Mouse (Mus musculus) liver, embryonic 14.5 days (tissue): ENCODE results near the gene Dkk3. TPM values are rescaled to one million over a fixed set of nuclear protein-coding genes. Genes with fewer than 3 reads are reported as not detected.

Source experiments
- ATAC-seq: fragments of 200-750 bp; cut with Nextera tagmentation; 2 replicates; pipeline ENCODE4 v1.8.0; 2017; ENCODE audit warnings: moderate number of reproducible peaks, mild to moderate bottlenecking, moderate library complexity; ENCODE audit not compliant: insufficient read depth
- DNase-seq, 3 experiments: peaks; one replicate each; pipeline ENCODE4 v3.0.0-alpha.2; 2012 to 2013; ENCODE audit warnings: low read depth in 3 of 3, low spot score in 3 of 3
- H3K27ac ChIP-seq: fragments of 300-500 bp; sonication (generic); 2 replicates; pipeline ENCODE4 v1.5.1; 2014; ENCODE audit warnings: moderate library complexity, mild to moderate bottlenecking, control low read depth, inconsistent platforms
- H3K27me3 ChIP-seq: fragments of 300-500 bp; sonication (generic); 2 replicates; pipeline ENCODE4 v1.6.1; 2014; ENCODE audit warnings: mild to moderate bottlenecking, low read length, moderate library complexity; ENCODE audit not compliant: control insufficient read depth, insufficient read depth
- H3K36me3 ChIP-seq: fragments of 300-500 bp; sonication (generic); replicated peaks from 2 replicates; pipeline ENCODE4 v1.6.1; 2014; ENCODE audit warnings: low read depth; ENCODE audit not compliant: control insufficient read depth, insufficient read depth
- H3K4me1 ChIP-seq, 2 experiments: fragments of 200-500 bp in 1 of 2; fragments of 300-500 bp in 1 of 2; sonication (generic) in 1 of 2; replicated peaks; 2 replicates each; pipeline ENCODE4 v1.6.1; 2012 to 2014; ENCODE audit warnings: antibody characterized with exemption in 1 of 2, inconsistent platforms in 1 of 2, low read length in 1 of 2; ENCODE audit not compliant: control insufficient read depth in 2 of 2, insufficient read depth in 2 of 2
- H3K4me2 ChIP-seq: fragments of 300-500 bp; sonication (generic); 2 replicates; pipeline ENCODE4 v1.6.1; 2014; ENCODE audit warnings: low read depth, mild to moderate bottlenecking, control low read depth, moderate library complexity
- H3K4me3 ChIP-seq, 2 experiments: fragments of 200-500 bp in 1 of 2; fragments of 300-500 bp in 1 of 2; sonication (generic) in 1 of 2; 2 replicates each; pipeline ENCODE4 v1.5.1; 2012 to 2014; ENCODE audit warnings: low read depth in 2 of 2, low read length in 2 of 2, mild to moderate bottlenecking in 2 of 2, control low read depth in 1 of 2, inconsistent platforms in 1 of 2, moderate library complexity in 1 of 2; ENCODE audit not compliant: insufficient read depth in 1 of 2
- H3K9ac ChIP-seq: fragments of 300-500 bp; sonication (generic); replicated peaks from 2 replicates; pipeline ENCODE4 v1.6.1; 2014; ENCODE audit warnings: mild to moderate bottlenecking, control low read depth, moderate library complexity
- H3K9me3 ChIP-seq: fragments of 300-500 bp; sonication (generic); 2 replicates; pipeline ENCODE4 v1.6.1; 2016; ENCODE audit warnings: low read length, mixed read lengths; ENCODE audit not compliant: control insufficient read depth
- CTCF ChIP-seq: IDR thresholded peaks from 2 replicates; pipeline ENCODE4 v1.5.1; 2016; ENCODE audit warnings: antibody characterized with exemption, low read depth, control low read depth
- EP300 ChIP-seq: IDR thresholded peaks from 2 replicates; pipeline ENCODE4 v1.6.1; 2016; ENCODE audit warnings: antibody characterized with exemption, low read depth
- WGBS: fragments of 180-500 bp; shearing (Covaris S2); extraction: QIAGEN DNeasy Blood & Tissue Kit; methylation state at CpG from one replicate; pipeline ENCODE4 v1.1.7; 2014; ENCODE audit not compliant: insufficient replicate concordance; 5-methylcytosine and 5-hydroxymethylcytosine counted together
- polyA plus RNA-seq, 2 experiments: library from polyadenylated mRNA; depleted of rRNA in 1 of 2; stranded (reverse) in 1 of 2; unstranded in 1 of 2; fragments of >200 nt; fragmentation: Nextera tagmentation in 1 of 2; extraction: Ambion mirVana in 1 of 2; gene quantifications; 2 replicates each; pipeline versions ENCODE4 v1.2.1 to v1.2.3; 2012 to 2014

Gene Dkk3
- polyA plus RNA-seq, 2 experiments = 1.5 to 2.4 TPM

- Histone ChIP-seq H3K4me3 (no peak overlapping the region), H3K4me1 (no peaks in the 10 kb centered on the region), H3K36me3 (peaks cover 14% of the 10 kb centered on the region), H3K27me3 (no peaks in the 10 kb centered on the region), H3K9ac (no peak overlapping the region), H3K4me2 (no peak overlapping the region), H3K9me3 (no peaks in the 10 kb centered on the region), H3K27ac (no peak overlapping the region)
- DNase-seq = peak; percentile 51 to 53 (median 52)
- TF ChIP-seq EP300 (no peak), CTCF (peak; percentile 95)
- 35% methylated on average over 4 of the region's 4 CpGs for WGBS
- no peak for ATAC-seq
Observed at GRCm38 (mm10) chr7:112085062-112085461, 73.8 kb downstream of the Dkk3 start.

GRCm38 (mm10) chr7:112084222-112084621, 74.6 kb downstream of the Dkk3 start:
- Histone ChIP-seq H3K36me3 (peaks cover 17% of the 10 kb centered on the region), H3K4me3 (no peak overlapping the region), H3K4me2 (no peak overlapping the region), H3K9ac (no peak overlapping the region), H3K27me3 (no peaks in the 10 kb centered on the region), H3K27ac (no peak overlapping the region), H3K9me3 (no peaks in the 10 kb centered on the region), H3K4me1 (no peaks in the 10 kb centered on the region)
- no peak for TF ChIP-seq CTCF
- TF ChIP-seq EP300 = no peak
- ATAC-seq (no peak), DNase-seq (no peak)
- 70% methylated on average over 2 of the region's 2 CpGs for WGBS

- no peaks in the 10 kb centered on the region for H3K4me1 ChIP-seq
- no peaks in the 10 kb centered on the region for H3K9me3 ChIP-seq
- H3K36me3 ChIP-seq = peaks cover 16% of the 10 kb centered on the region
- TF ChIP-seq CTCF (no peak), EP300 (no peak)
- no peak overlapping the region for H3K4me3 ChIP-seq
- no peak overlapping the region for H3K9ac ChIP-seq
- DNase-seq (no peak), ATAC-seq (no peak)
- no peak overlapping the region for H3K4me2 ChIP-seq
- no peak overlapping the region for H3K27ac ChIP-seq
- WGBS = 89% methylated on average over 1 of the region's 1 CpGs
- no peaks in the 10 kb centered on the region for H3K27me3 ChIP-seq
Observed at GRCm38 (mm10) chr7:112082636-112083035, 76.2 kb downstream of the Dkk3 start.

GRCm38 (mm10) chr7:112074868-112075267, 84.0 kb downstream of the Dkk3 start:
- no peak for TF ChIP-seq EP300
- no peak for TF ChIP-seq CTCF
- no peak overlapping the region for H3K4me3 ChIP-seq
- H3K36me3 ChIP-seq = peaks cover 8% of the 10 kb centered on the region
- H3K27me3 ChIP-seq = no peaks in the 10 kb centered on the region
- no peak overlapping the region for H3K9ac ChIP-seq
- no peaks in the 10 kb centered on the region for H3K4me1 ChIP-seq
- no peak overlapping the region for H3K4me2 ChIP-seq
- no peak overlapping the region for H3K27ac ChIP-seq
- DNase-seq (no peak), ATAC-seq (no peak)
- H3K9me3 ChIP-seq = no peaks in the 10 kb centered on the region
- 78% methylated on average over 5 of the region's 5 CpGs for WGBS

Other genes with a start within 250 kb of the Dkk3 start
- 6.6 and 11.4 TPM in 2 replicates for gene Usp47, start 135.6 kb downstream of the Dkk3 start, polyA plus RNA-seq (2012; rRNA removed)
- 20.3 and 20.9 TPM in 2 replicates for gene Usp47, start 135.6 kb downstream of the Dkk3 start, polyA plus RNA-seq (2014; fragmentation: Nextera tagmentation; extraction: Ambion mirVana)
- 1.3 and 1.4 TPM in 2 replicates for gene Mical2, start 66.8 kb upstream of the Dkk3 start, polyA plus RNA-seq (2012; rRNA removed)
- 1.1 and 1.2 TPM in 2 replicates for gene Mical2, start 66.8 kb upstream of the Dkk3 start, polyA plus RNA-seq (2014; fragmentation: Nextera tagmentation; extraction: Ambion mirVana)